Mouse (Mus musculus): ENCODE measurements around the gene Igf1r. TPM values are rescaled to one million over a fixed set of nuclear protein-coding genes. Genes with fewer than 3 reads are reported as not detected.

Gene Igf1r
- total RNA-seq, 1 experiment = 23.5 TPM

- DNase-seq (ENCODE audit: low read depth, low spot score) = no peak
- peaks cover 0 to 2% of the 10 kb centered on the region in 2 experiments; a peak in 1 of 4 replicates for H3K4me1 ChIP-seq (ENCODE audit: control insufficient read depth in 2 of 2, insufficient read depth in 2 of 2, low read length in 2 of 2, poor library complexity in 1 of 2)
- no peak overlapping the region for H3K9ac ChIP-seq (ENCODE audit: insufficient read depth, low read depth, low read length, poor library complexity, severe bottlenecking)
- no peak overlapping the region for H3K4me3 ChIP-seq (ENCODE audit: insufficient read depth in 1 of 2, low read depth in 1 of 2, low read length in 2 of 2, poor library complexity in 1 of 2, severe bottlenecking in 1 of 2)
- H3K9me3 ChIP-seq (ENCODE audit: control insufficient read depth, insufficient read depth, low read depth, low read length) = no peaks in the 10 kb centered on the region
- in situ Hi-C loops (cut with MboI; ENCODE audit: low sequenced_read_pairs in 2 of 2, unreplicated experiment in 2 of 2) = no loop called here
- no peak for TF ChIP-seq ZNF384 (IDR thresholded peaks at IDR 0.05; ENCODE audit: low read depth, low read length)
- TF ChIP-seq HCFC1 (IDR thresholded peaks at IDR 0.05; ENCODE audit: borderline replicate concordance, insufficient read depth, low read length) = no peak
- no peak for TF ChIP-seq ZC3H11A (IDR thresholded peaks at IDR 0.05; ENCODE audit: borderline replicate concordance, low read depth, low read length)
- no peak for TF ChIP-seq CHD2 (IDR thresholded peaks at IDR 0.05; ENCODE audit: low read depth, low read length)
- no peak overlapping the region for H3K27ac ChIP-seq (ENCODE audit: insufficient read depth, low read depth, low read length, poor library complexity, severe bottlenecking)
- H3K36me3 ChIP-seq (ENCODE audit: control insufficient read depth, insufficient read depth, low read length, poor library complexity, severe bottlenecking) = no peaks in the 10 kb centered on the region
These were observed 127.7 kb downstream of the Igf1r start for GRCm38 (mm10) chr7:68080122-68080845.

- H3K9ac ChIP-seq (ENCODE audit: insufficient read depth, low read depth, low read length, poor library complexity, severe bottlenecking) = no peak overlapping the region
These were observed 132.7 kb downstream of the Igf1r start for GRCm38 (mm10) chr7:68085338-68085737.

GRCm38 (mm10) chr7:68085870-68086341, 133.3 kb downstream of the Igf1r start:
- no peak for DNase-seq (ENCODE audit: low read depth, low spot score)
- Histone ChIP-seq H3K27ac (ENCODE audit: insufficient read depth, low read depth, low read length, poor library complexity, severe bottlenecking) (no peak overlapping the region), H3K4me3 (ENCODE audit: insufficient read depth in 1 of 2, low read depth in 1 of 2, low read length in 2 of 2, poor library complexity in 1 of 2, severe bottlenecking in 1 of 2) (no peak overlapping the region)

More at GRCm38 (mm10) chr7:68085338-68085737, 132.7 kb downstream of the Igf1r start:
- TF ChIP-seq ZC3H11A (IDR thresholded peaks at IDR 0.05; ENCODE audit: borderline replicate concordance, low read depth, low read length) = no peak
- no peak for TF ChIP-seq ZNF384 (IDR thresholded peaks at IDR 0.05; ENCODE audit: low read depth, low read length)
- TF ChIP-seq MAFK (IDR thresholded peaks at IDR 0.05; ENCODE audit: insufficient read depth, low read depth, low read length) = no peak
- TF ChIP-seq HCFC1 (IDR thresholded peaks at IDR 0.05; ENCODE audit: borderline replicate concordance, insufficient read depth, low read length) = no peak
- no peak for TF ChIP-seq CHD2 (IDR thresholded peaks at IDR 0.05; ENCODE audit: low read depth, low read length)
- H3K36me3 ChIP-seq (ENCODE audit: control insufficient read depth, insufficient read depth, low read length, poor library complexity, severe bottlenecking) = no peaks in the 10 kb centered on the region
- no peak overlapping the region for H3K4me3 ChIP-seq (ENCODE audit: insufficient read depth in 1 of 2, low read depth in 1 of 2, low read length in 2 of 2, poor library complexity in 1 of 2, severe bottlenecking in 1 of 2)
- no peak for DNase-seq (ENCODE audit: low read depth, low spot score)
- peaks cover 2 to 7% of the 10 kb centered on the region in 2 experiments; a peak in 1 of 4 replicates for H3K4me1 ChIP-seq (ENCODE audit: control insufficient read depth in 2 of 2, insufficient read depth in 2 of 2, low read length in 2 of 2, poor library complexity in 1 of 2)
- in situ Hi-C loops (cut with MboI; ENCODE audit: low sequenced_read_pairs in 2 of 2, unreplicated experiment in 2 of 2) = no loop called here
- no peaks in the 10 kb centered on the region for H3K9me3 ChIP-seq (ENCODE audit: control insufficient read depth, insufficient read depth, low read depth, low read length)
- no peak overlapping the region for H3K27ac ChIP-seq (ENCODE audit: insufficient read depth, low read depth, low read length, poor library complexity, severe bottlenecking)

GRCm38 (mm10) chr7:68087496-68087895, 134.9 kb downstream of the Igf1r start:
- Histone ChIP-seq H3K27ac (ENCODE audit: insufficient read depth, low read depth, low read length, poor library complexity, severe bottlenecking) (no peak overlapping the region), H3K9ac (ENCODE audit: insufficient read depth, low read depth, low read length, poor library complexity, severe bottlenecking) (no peak overlapping the region), H3K4me1 (ENCODE audit: control insufficient read depth in 2 of 2, insufficient read depth in 2 of 2, low read length in 2 of 2, poor library complexity in 1 of 2) (peaks cover 2 to 5% of the 10 kb centered on the region in 2 experiments; a peak in 1 of 4 replicates), H3K4me3 (ENCODE audit: insufficient read depth in 1 of 2, low read depth in 1 of 2, low read length in 2 of 2, poor library complexity in 1 of 2, severe bottlenecking in 1 of 2) (no peak overlapping the region), H3K9me3 (ENCODE audit: control insufficient read depth, insufficient read depth, low read depth, low read length) (no peaks in the 10 kb centered on the region), H3K36me3 (ENCODE audit: control insufficient read depth, insufficient read depth, low read length, poor library complexity, severe bottlenecking) (no peaks in the 10 kb centered on the region)
- no peak for TF ChIP-seq ZC3H11A (IDR thresholded peaks at IDR 0.05; ENCODE audit: borderline replicate concordance, low read depth, low read length)
- DNase-seq (ENCODE audit: low read depth, low spot score) = no peak
- in situ Hi-C loops (cut with MboI; ENCODE audit: low sequenced_read_pairs in 2 of 2, unreplicated experiment in 2 of 2) = no loop called here

More at GRCm38 (mm10) chr7:68085870-68086341, 133.3 kb downstream of the Igf1r start:
- in situ Hi-C loops (cut with MboI; ENCODE audit: low sequenced_read_pairs in 2 of 2, unreplicated experiment in 2 of 2) = no loop called here
- Histone ChIP-seq H3K4me1 (ENCODE audit: control insufficient read depth in 2 of 2, insufficient read depth in 2 of 2, low read length in 2 of 2, poor library complexity in 1 of 2) (peaks cover 2 to 5% of the 10 kb centered on the region in 2 experiments; a peak in 1 of 4 replicates), H3K9me3 (ENCODE audit: control insufficient read depth, insufficient read depth, low read depth, low read length) (no peaks in the 10 kb centered on the region), H3K9ac (ENCODE audit: insufficient read depth, low read depth, low read length, poor library complexity, severe bottlenecking) (no peak overlapping the region), H3K36me3 (ENCODE audit: control insufficient read depth, insufficient read depth, low read length, poor library complexity, severe bottlenecking) (no peaks in the 10 kb centered on the region)
- TF ChIP-seq ZNF384 (IDR thresholded peaks at IDR 0.05; ENCODE audit: low read depth, low read length) (no peak), ZC3H11A (IDR thresholded peaks at IDR 0.05; ENCODE audit: borderline replicate concordance, low read depth, low read length) (no peak), MAFK (IDR thresholded peaks at IDR 0.05; ENCODE audit: insufficient read depth, low read depth, low read length) (no peak), CHD2 (IDR thresholded peaks at IDR 0.05; ENCODE audit: low read depth, low read length) (no peak), HCFC1 (IDR thresholded peaks at IDR 0.05; ENCODE audit: borderline replicate concordance, insufficient read depth, low read length) (no peak)
